Mouse (Mus musculus): ENCODE data around the gene Mpo. TPM values are rescaled to one million over a fixed set of nuclear protein-coding genes. Genes with fewer than 3 reads are reported as not detected.

Mpo gene
- polyA plus RNA-seq, 1 experiment = 0.51 TPM

GRCm38 (mm10) chr11:87751031-87751430 lies 42.4 kb upstream of the Mpo start:
- TF ChIP-seq POLR2A (IDR thresholded peaks at IDR 0.05; ENCODE audit: borderline replicate concordance, extremely low read depth, insufficient read depth, insufficient read length, poor library complexity, severe bottlenecking) (no peak), CTCF (IDR thresholded peaks at IDR 0.05; ENCODE audit: borderline replicate concordance, extremely low read depth, insufficient read depth, insufficient read length) (no peak)
- DNase-seq (ENCODE audit: low read depth) = no peak

- TF ChIP-seq POLR2A (IDR thresholded peaks at IDR 0.05; ENCODE audit: borderline replicate concordance, extremely low read depth, insufficient read depth, insufficient read length, poor library complexity, severe bottlenecking) (no peak), CTCF (IDR thresholded peaks at IDR 0.05; ENCODE audit: borderline replicate concordance, extremely low read depth, insufficient read depth, insufficient read length) (no peak)
- DNase-seq (ENCODE audit: low read depth) = no peak
Measured at GRCm38 (mm10) chr11:87751491-87751966, 41.9 kb upstream of the Mpo start.

- DNase-seq (ENCODE audit: low read depth) = no peak
- TF ChIP-seq POLR2A (IDR thresholded peaks at IDR 0.05; ENCODE audit: borderline replicate concordance, extremely low read depth, insufficient read depth, insufficient read length, poor library complexity, severe bottlenecking) = no peak
- TF ChIP-seq CTCF (IDR thresholded peaks at IDR 0.05; ENCODE audit: borderline replicate concordance, extremely low read depth, insufficient read depth, insufficient read length) = no peak
Measured at GRCm38 (mm10) chr11:87752307-87752706, 41.1 kb upstream of the Mpo start.

GRCm38 (mm10) chr11:87753255-87753654 lies 40.1 kb upstream of the Mpo start:
- TF ChIP-seq POLR2A (IDR thresholded peaks at IDR 0.05; ENCODE audit: borderline replicate concordance, extremely low read depth, insufficient read depth, insufficient read length, poor library complexity, severe bottlenecking) (no peak), CTCF (IDR thresholded peaks at IDR 0.05; ENCODE audit: borderline replicate concordance, extremely low read depth, insufficient read depth, insufficient read length) (no peak)
- DNase-seq (ENCODE audit: low read depth) = no peak

GRCm38 (mm10) chr11:87753891-87754501 lies 39.4 kb upstream of the Mpo start:
- TF ChIP-seq POLR2A (IDR thresholded peaks at IDR 0.05; ENCODE audit: borderline replicate concordance, extremely low read depth, insufficient read depth, insufficient read length, poor library complexity, severe bottlenecking) (no peak), CTCF (IDR thresholded peaks at IDR 0.05; ENCODE audit: borderline replicate concordance, extremely low read depth, insufficient read depth, insufficient read length) (no peak)
- DNase-seq (ENCODE audit: low read depth) = no peak

- TF ChIP-seq CTCF (IDR thresholded peaks at IDR 0.05; ENCODE audit: borderline replicate concordance, extremely low read depth, insufficient read depth, insufficient read length) (no peak), POLR2A (IDR thresholded peaks at IDR 0.05; ENCODE audit: borderline replicate concordance, extremely low read depth, insufficient read depth, insufficient read length, poor library complexity, severe bottlenecking) (no peak)
- no peak for DNase-seq (ENCODE audit: low read depth)
Measured at GRCm38 (mm10) chr11:87754603-87755002, 38.8 kb upstream of the Mpo start.

GRCm38 (mm10) chr11:87755360-87756017 lies 37.9 kb upstream of the Mpo start:
- TF ChIP-seq CTCF (IDR thresholded peaks at IDR 0.05; ENCODE audit: borderline replicate concordance, extremely low read depth, insufficient read depth, insufficient read length) = no peak
- DNase-seq (ENCODE audit: low read depth) = no peak

- no peak for TF ChIP-seq CTCF (IDR thresholded peaks at IDR 0.05; ENCODE audit: borderline replicate concordance, extremely low read depth, insufficient read depth, insufficient read length)
- no peak for TF ChIP-seq POLR2A (IDR thresholded peaks at IDR 0.05; ENCODE audit: borderline replicate concordance, extremely low read depth, insufficient read depth, insufficient read length, poor library complexity, severe bottlenecking)
- no peak for DNase-seq (ENCODE audit: low read depth)
Measured at GRCm38 (mm10) chr11:87756251-87756820, 37.0 kb upstream of the Mpo start.

GRCm38 (mm10) chr11:87757001-87757954 lies 36.1 kb upstream of the Mpo start:
- TF ChIP-seq CTCF (IDR thresholded peaks at IDR 0.05; ENCODE audit: borderline replicate concordance, extremely low read depth, insufficient read depth, insufficient read length) = no peak
- no peak for TF ChIP-seq POLR2A (IDR thresholded peaks at IDR 0.05; ENCODE audit: borderline replicate concordance, extremely low read depth, insufficient read depth, insufficient read length, poor library complexity, severe bottlenecking)
- DNase-seq (ENCODE audit: low read depth) = no peak

GRCm38 (mm10) chr11:87758161-87758911 lies 35.0 kb upstream of the Mpo start:
- DNase-seq (ENCODE audit: low read depth) = no peak
- TF ChIP-seq CTCF (IDR thresholded peaks at IDR 0.05; ENCODE audit: borderline replicate concordance, extremely low read depth, insufficient read depth, insufficient read length) (no peak), POLR2A (IDR thresholded peaks at IDR 0.05; ENCODE audit: borderline replicate concordance, extremely low read depth, insufficient read depth, insufficient read length, poor library complexity, severe bottlenecking) (no peak)
